Mouse (Mus musculus) lung, embryonic 16.5 days (tissue): ENCODE results near the gene Dda1. TPM values are rescaled to one million over a fixed set of nuclear protein-coding genes. Genes with fewer than 3 reads are reported as not detected.

Experiments
- ATAC-seq: fragments of 200-750 bp; cut with Nextera tagmentation; 2 replicates; pipeline ENCODE4 v1.8.0; 2017; ENCODE audit warnings: low read depth, mild to moderate bottlenecking, moderate library complexity
- H3K27ac ChIP-seq: fragments of 300-500 bp; sonication (generic); 2 replicates; pipeline ENCODE4 v1.5.1; 2014; ENCODE audit warnings: mild to moderate bottlenecking, control low read depth, low read length
- H3K27me3 ChIP-seq: fragments of 300-500 bp; sonication (generic); 2 replicates; pipeline ENCODE4 v1.6.1; 2014; ENCODE audit warnings: low read depth, low read length, mixed read lengths; ENCODE audit not compliant: control insufficient read depth, insufficient read depth
- H3K36me3 ChIP-seq: fragments of 300-500 bp; sonication (generic); 2 replicates; pipeline ENCODE4 v1.6.1; 2014; ENCODE audit warnings: low read length; ENCODE audit not compliant: control insufficient read depth, insufficient read depth
- H3K4me1 ChIP-seq: fragments of 300-500 bp; sonication (generic); replicated peaks from 2 replicates; pipeline ENCODE4 v1.6.1; 2014; ENCODE audit warnings: low read length, mixed read lengths; ENCODE audit not compliant: control insufficient read depth, insufficient read depth
- H3K4me2 ChIP-seq: fragments of 300-500 bp; sonication (generic); 2 replicates; pipeline ENCODE4 v1.6.1; 2014; ENCODE audit warnings: low read depth, low read length, control low read depth
- H3K4me3 ChIP-seq: fragments of 300-500 bp; sonication (generic); 2 replicates; pipeline ENCODE4 v1.5.1; 2014; ENCODE audit warnings: mild to moderate bottlenecking, low read length, control low read depth
- H3K9ac ChIP-seq: fragments of 300-500 bp; sonication (generic); 2 replicates; pipeline ENCODE4 v1.6.1; 2014; ENCODE audit warnings: low read length, control low read depth
- H3K9me3 ChIP-seq: fragments of 300-500 bp; sonication (generic); 2 replicates; pipeline ENCODE4 v1.6.1; 2016; ENCODE audit warnings: low read length; ENCODE audit not compliant: control insufficient read depth
- whole genome bisulfite sequencing: fragments of 180-500 bp; shearing (Covaris S2); extraction: QIAGEN DNeasy Blood & Tissue Kit; methylation state at CpG from one replicate; pipeline ENCODE4 v1.1.7; 2014; 5-methylcytosine and 5-hydroxymethylcytosine counted together
- polyA plus RNA-seq: library from polyadenylated mRNA; unstranded; fragments of >200 nt; fragmentation: Nextera tagmentation; extraction: Ambion mirVana; gene quantifications from 2 replicates; pipeline ENCODE4 v1.2.1, GENCODE M21; 2015

Dda1 gene
- polyA plus RNA-seq, 1 experiment from 2014 or later = 96.3 TPM

DNA sequence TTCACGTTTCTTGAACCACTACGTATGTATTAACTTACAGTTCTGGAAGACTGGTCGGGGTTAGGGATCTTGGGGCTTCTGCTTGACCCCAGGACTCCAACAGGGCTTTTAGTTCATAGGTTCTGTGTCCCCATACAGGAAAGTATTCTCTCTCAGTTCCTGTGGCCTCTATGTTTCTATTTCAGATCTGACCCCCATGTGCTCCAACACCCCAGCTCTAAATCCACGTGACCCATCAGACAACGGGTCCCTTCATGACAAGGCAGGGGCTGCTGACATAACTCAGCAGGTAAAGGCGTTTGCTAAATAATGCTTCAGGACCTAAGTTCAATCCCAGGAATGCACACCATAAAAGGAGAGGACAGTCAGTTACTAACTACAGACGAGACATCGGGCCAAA is 3.3 kb upstream of the Dda1 start:
- H3K27ac ChIP-seq = no peak overlapping the region
- H3K36me3 ChIP-seq = peaks cover 7% of the 10 kb centered on the region
- WGBS = 75% methylated on average over 8 of the region's 8 CpGs
- no peaks in the 10 kb centered on the region for H3K9me3 ChIP-seq
- no peak for ATAC-seq
- peak overlapping the region; percentile 64 for H3K4me3 ChIP-seq
- peak overlapping the region; percentile 84 for H3K4me2 ChIP-seq
- H3K4me1 ChIP-seq = peaks cover 32% of the 10 kb centered on the region
- H3K9ac ChIP-seq = peak overlapping the region; percentile 77; the same call in 1 of the 2 replicates
- no peaks in the 10 kb centered on the region for H3K27me3 ChIP-seq

DNA sequence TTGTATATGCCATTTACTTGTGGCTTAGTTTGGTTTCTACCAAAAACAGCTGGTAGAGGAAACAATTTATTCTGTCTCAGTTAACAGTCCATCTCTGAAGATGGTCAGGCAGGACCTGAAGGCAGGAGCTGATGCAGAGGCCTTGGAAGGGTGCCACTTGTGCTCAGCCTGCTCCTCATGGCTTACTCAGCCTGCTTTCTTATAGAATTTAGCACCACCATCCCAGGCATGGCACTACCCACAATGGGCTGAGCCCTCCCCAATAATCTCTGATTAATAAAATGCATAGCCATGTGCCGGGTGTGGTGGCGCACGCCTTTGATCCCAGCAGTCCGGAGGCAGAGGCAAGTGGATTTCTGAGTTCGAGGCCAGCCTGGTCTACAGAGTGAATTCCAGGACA is 2.8 kb upstream of the Dda1 start:
- Histone ChIP-seq H3K4me2 (no peak overlapping the region), H3K4me1 (peaks cover 32% of the 10 kb centered on the region), H3K36me3 (peaks cover 2% of the 10 kb centered on the region), H3K27ac (no peak overlapping the region), H3K9me3 (no peaks in the 10 kb centered on the region), H3K9ac (no peak overlapping the region), H3K4me3 (no peak overlapping the region), H3K27me3 (no peaks in the 10 kb centered on the region)
- ATAC-seq = no peak
- WGBS = 94% methylated on average over 5 of the region's 5 CpGs

DNA sequence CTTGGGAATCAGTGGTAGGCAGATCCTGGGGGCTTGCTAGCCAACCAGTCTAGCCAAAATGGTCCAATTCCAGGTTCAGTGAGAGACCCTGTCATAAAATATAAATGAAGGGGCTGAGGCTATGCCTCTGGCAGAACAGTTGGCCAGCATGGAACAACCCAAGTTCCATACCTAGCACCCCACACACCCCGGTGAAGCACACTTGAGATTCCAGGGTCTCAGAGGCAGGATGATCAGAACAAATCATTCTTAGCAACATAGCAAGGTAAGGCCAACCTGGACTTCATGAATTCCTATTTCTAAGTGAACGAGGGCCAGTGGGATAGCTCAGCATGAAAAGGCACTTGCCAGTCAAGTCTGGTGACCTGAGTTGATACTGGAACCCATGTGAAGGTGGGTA is 1.8 kb upstream of the Dda1 start:
- no peak for ATAC-seq
- no peaks in the 10 kb centered on the region for H3K27me3 ChIP-seq
- 91% methylated on average over 2 of the region's 2 CpGs for WGBS
- H3K4me1 ChIP-seq = peaks cover 32% of the 10 kb centered on the region
- H3K4me3 ChIP-seq = no peak overlapping the region
- no peak overlapping the region for H3K9ac ChIP-seq
- no peak overlapping the region for H3K4me2 ChIP-seq
- no peaks in the 10 kb centered on the region for H3K9me3 ChIP-seq
- no peak overlapping the region for H3K27ac ChIP-seq
- H3K36me3 ChIP-seq = peaks cover 4% of the 10 kb centered on the region

DNA sequence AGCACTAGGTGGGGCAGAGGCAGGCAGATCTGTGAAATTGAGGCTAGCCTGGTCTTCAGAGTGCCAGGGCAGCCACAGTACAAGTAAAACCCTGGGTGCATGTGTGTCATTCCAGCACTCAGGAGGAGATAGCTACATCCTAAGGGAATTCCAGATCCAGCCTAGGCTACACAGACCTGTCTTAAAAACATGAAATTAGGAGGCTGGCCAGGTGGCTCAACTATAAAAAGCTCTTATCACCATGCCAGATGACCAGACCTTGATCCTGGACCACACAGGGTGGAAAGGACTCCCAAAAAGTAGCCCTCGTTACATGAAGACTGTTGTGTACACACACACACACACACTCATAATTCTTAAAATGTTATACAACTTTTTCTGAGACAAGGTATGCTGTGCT is 998 bp upstream of the Dda1 start:
- H3K4me2 ChIP-seq = no peak overlapping the region
- no peak overlapping the region for H3K27ac ChIP-seq
- WGBS = 83% methylated on average over 1 of the region's 1 CpGs
- ATAC-seq = no peak
- H3K9me3 ChIP-seq = no peaks in the 10 kb centered on the region
- H3K4me3 ChIP-seq = no peak overlapping the region
- H3K9ac ChIP-seq = no peak overlapping the region
- peaks cover 24% of the 10 kb centered on the region for H3K4me1 ChIP-seq
- H3K27me3 ChIP-seq = no peaks in the 10 kb centered on the region
- H3K36me3 ChIP-seq = peaks cover 6% of the 10 kb centered on the region

DNA sequence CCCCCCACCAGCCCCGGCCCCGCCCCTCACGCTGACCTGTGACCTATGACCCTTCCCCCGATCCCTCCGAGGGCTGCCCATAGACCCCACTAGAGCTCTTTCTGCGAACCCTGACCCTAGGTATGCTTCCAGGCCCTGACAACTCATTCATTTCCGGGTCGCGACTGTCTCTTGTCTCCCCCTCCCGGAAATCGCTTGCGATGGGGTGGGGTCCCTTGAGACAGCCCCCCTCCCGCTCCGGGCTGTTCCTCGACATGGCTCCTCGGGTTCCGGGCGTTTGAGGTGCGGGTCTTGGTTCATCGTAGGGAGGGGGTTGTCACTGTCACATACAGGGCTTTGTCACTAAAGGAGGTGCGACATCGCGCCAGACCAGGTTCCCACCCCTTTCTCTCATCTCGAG is 412 bp downstream of the Dda1 start:
- peak overlapping the region; percentile 87 for H3K9ac ChIP-seq
- peak overlapping the region; percentile 86 for H3K4me3 ChIP-seq
- H3K4me1 ChIP-seq = peaks cover 17% of the 10 kb centered on the region
- peaks cover 16% of the 10 kb centered on the region for H3K36me3 ChIP-seq
- H3K27ac ChIP-seq = peak overlapping the region; percentile 50; the same call in 1 of the 2 replicates
- under 1% methylated on average over 22 of the region's 24 CpGs for WGBS
- H3K9me3 ChIP-seq = no peaks in the 10 kb centered on the region
- peak; percentile 11; the same call in 1 of the 2 replicates for ATAC-seq
- no peaks in the 10 kb centered on the region for H3K27me3 ChIP-seq
- H3K4me2 ChIP-seq = peak overlapping the region; percentile 82

DNA sequence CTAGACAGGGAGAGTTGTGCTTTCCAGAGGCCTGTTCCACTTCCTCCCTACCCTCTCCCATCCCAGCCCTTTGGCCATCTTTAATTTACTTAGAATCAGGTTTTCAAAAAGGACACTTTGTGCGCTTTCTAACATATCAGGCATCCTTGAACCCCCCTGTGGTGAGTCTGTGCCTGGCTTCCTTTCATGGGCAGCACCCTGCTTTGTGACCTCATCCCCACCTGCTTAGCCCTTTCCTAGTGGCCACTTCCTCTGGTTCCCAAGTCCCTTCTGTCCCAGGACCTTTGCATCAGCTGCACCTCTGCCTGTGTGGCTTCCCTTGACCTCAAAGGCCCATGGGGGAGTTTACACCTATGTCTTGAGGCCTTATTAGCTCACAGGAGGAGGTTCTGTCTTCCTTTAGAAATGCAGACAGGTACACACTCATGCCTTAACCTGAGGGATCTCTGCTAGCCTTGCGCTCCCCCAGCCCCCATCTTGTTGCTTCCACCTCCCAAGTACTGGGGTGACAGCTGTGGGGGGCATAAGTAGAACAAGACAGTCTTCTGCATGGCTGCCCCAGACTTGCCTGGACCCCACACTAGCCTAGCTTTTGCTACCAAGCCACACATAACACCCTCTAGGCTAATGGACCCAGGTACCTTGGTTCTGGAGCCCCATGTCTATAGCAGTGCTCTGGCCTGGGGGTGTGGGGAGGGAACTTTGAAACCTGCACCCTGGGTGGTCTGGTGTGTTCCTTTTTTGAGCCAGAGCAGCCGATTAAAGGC is 1.3 kb downstream of the Dda1 start:
- no peak for ATAC-seq
- Histone ChIP-seq H3K9ac (peak overlapping the region; percentile 87), H3K4me2 (peak overlapping the region; percentile 82), H3K27ac (no peak overlapping the region), H3K36me3 (peaks cover 21% of the 10 kb centered on the region), H3K27me3 (no peaks in the 10 kb centered on the region), H3K4me1 (peaks cover 17% of the 10 kb centered on the region), H3K9me3 (no peaks in the 10 kb centered on the region), H3K4me3 (peak overlapping the region; percentile 86)
- WGBS = 76% methylated on average over 3 of the region's 3 CpGs

DNA sequence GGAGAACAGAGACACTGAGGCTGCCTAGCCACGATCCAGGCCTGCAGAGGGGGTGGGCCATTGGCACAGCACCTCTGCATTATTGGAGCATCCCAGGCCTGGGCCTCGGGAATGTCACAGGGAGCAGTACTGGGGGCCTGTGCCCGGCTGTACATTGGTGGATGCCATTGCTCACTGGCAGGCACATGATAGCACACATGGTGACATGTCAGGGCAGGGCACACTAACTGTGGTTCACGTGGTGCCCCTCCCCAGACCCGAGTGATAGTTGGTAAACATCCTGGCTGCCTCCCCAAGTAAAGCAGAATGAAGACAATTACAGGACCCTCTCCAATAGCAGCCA is 1.9 kb downstream of the Dda1 start:
- ATAC-seq = no peak
- 62% methylated on average over 5 of the region's 5 CpGs for WGBS
- no peak overlapping the region for H3K4me2 ChIP-seq
- no peaks in the 10 kb centered on the region for H3K9me3 ChIP-seq
- H3K4me3 ChIP-seq = no peak overlapping the region
- no peak overlapping the region for H3K9ac ChIP-seq
- H3K36me3 ChIP-seq = peaks cover 23% of the 10 kb centered on the region
- H3K27ac ChIP-seq = no peak overlapping the region
- no peaks in the 10 kb centered on the region for H3K27me3 ChIP-seq
- peaks cover 15% of the 10 kb centered on the region for H3K4me1 ChIP-seq

DNA sequence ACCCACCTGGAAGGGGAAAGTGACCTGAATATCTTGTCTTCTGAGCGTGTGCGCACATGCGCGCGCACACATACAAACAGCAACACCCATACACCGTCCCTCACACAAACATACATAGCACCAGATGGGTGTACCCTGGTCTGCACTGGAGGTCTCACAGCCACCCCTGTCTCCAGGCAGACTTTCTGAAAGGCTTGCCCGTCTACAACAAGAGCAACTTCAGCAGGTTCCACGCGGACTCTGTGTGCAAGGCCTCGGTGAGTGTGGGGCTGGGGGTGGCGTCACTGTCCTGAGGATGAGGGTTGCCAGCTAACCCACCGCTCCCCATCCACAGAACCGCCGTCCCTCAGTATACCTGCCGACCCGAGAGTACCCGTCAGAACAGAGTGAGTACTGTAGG is 2.9 kb downstream of the Dda1 start:
- WGBS = 93% methylated on average over 17 of the region's 17 CpGs
- Histone ChIP-seq H3K4me1 (peaks cover 19% of the 10 kb centered on the region), H3K4me3 (no peak overlapping the region), H3K27me3 (no peaks in the 10 kb centered on the region), H3K9me3 (no peaks in the 10 kb centered on the region), H3K4me2 (no peak overlapping the region), H3K9ac (no peak overlapping the region), H3K27ac (no peak overlapping the region), H3K36me3 (peaks cover 23% of the 10 kb centered on the region)
- no peak for ATAC-seq

DNA sequence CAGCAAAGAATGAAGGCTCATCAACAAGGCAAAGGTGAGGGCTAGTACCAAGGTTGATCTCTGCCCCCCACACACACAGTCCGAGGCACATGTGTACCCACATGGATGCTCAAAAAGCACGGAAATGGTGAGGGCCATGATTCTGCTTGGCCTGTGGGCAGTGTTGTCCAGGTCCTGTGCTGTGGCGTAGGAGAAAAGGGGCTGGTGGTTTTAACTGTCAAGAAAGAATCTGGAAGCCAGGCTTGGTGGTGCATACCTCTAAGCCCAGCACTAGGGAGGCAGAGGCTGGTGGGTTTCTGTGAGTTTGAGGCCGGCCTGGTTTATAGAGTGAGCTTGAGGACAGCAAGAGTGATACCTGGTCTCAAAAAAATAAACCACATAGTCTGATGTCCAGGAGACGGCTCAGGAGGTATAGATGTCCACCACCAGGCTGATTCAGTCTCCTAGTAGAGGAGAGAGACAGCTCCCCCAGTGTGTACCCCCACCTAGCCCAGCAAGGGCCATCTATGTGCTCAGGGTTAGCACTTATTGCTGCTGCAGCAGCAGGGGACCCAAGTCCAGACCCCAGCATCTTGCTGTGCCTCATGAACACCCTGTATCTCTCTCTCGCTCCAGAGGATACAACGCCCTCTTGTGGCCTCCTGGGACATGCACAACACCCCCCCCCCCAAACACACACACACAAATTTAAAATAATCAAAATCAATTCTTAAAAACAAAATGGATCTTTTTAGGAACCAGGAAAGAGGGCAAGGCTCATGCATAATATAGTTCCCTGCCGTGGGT is 3.8 kb downstream of the Dda1 start:
- no peaks in the 10 kb centered on the region for H3K9me3 ChIP-seq

More for the DNA sequence above, 3.8 kb downstream of the Dda1 start:
- WGBS = 93% methylated on average over 8 of the region's 8 CpGs
- H3K27ac ChIP-seq = no peak overlapping the region
- no peaks in the 10 kb centered on the region for H3K27me3 ChIP-seq
- no peak overlapping the region for H3K9ac ChIP-seq
- H3K4me1 ChIP-seq = peaks cover 23% of the 10 kb centered on the region
- no peak overlapping the region for H3K4me3 ChIP-seq
- H3K36me3 ChIP-seq = peaks cover 23% of the 10 kb centered on the region
- H3K4me2 ChIP-seq = no peak overlapping the region
- ATAC-seq = no peak
